Mouse (Mus musculus) stomach, postnatal 0 days (tissue): Measurements from ENCODE around the gene Srsf7. TPM values are rescaled to one million over a fixed set of nuclear protein-coding genes. Genes with fewer than 3 reads are reported as not detected.
"Not testable (repeated sequence)": the region's sequence is repeated elsewhere in the genome, so short reads cannot be mapped to it uniquely, and the experiment has no call there.

Experiments used
- ATAC-seq: fragments of 200-750 bp; cut with Nextera tagmentation; 2 replicates; pipeline ENCODE4 v1.8.0; 2017; ENCODE audit not compliant: low FRiP score, low TSS enrichment
- DNase-seq: peaks from one replicate; pipeline ENCODE4 v3.0.0-alpha.2; 2016; ENCODE audit warnings: low spot score
- H3K27ac ChIP-seq: fragments of 300-500 bp; sonication (generic); replicated peaks from 2 replicates; pipeline ENCODE4 v1.5.1; 2014; ENCODE audit warnings: mild to moderate bottlenecking, control low read depth
- H3K27me3 ChIP-seq: fragments of 300-500 bp; sonication (generic); 2 replicates; pipeline ENCODE4 v1.6.1; 2014; ENCODE audit warnings: low read length; ENCODE audit not compliant: control insufficient read depth, insufficient read depth
- H3K36me3 ChIP-seq: fragments of 300-500 bp; sonication (generic); 2 replicates; pipeline ENCODE4 v1.6.1; 2014; ENCODE audit warnings: low read length, mixed read lengths; ENCODE audit not compliant: control insufficient read depth, insufficient read depth
- H3K4me1 ChIP-seq: fragments of 300-500 bp; sonication (generic); replicated peaks from 2 replicates; pipeline ENCODE4 v1.6.1; 2014; ENCODE audit warnings: antibody characterized with exemption; ENCODE audit not compliant: control insufficient read depth, insufficient read depth
- H3K4me2 ChIP-seq: fragments of 300-500 bp; sonication (generic); replicated peaks from 2 replicates; pipeline ENCODE4 v1.6.1; 2014; ENCODE audit warnings: low read depth, mild to moderate bottlenecking, control low read depth, moderate library complexity
- H3K4me3 ChIP-seq: fragments of 300-500 bp; sonication (generic); 2 replicates; pipeline ENCODE4 v1.5.1; 2014; ENCODE audit warnings: low read depth, low read length, control low read depth
- H3K9ac ChIP-seq: fragments of 300-500 bp; sonication (generic); 2 replicates; pipeline ENCODE4 v1.6.1; 2014; ENCODE audit warnings: mild to moderate bottlenecking, low read length, control low read depth, mixed read lengths
- H3K9me3 ChIP-seq: fragments of 300-500 bp; sonication (generic); 2 replicates; pipeline ENCODE4 v1.6.1; 2016; ENCODE audit warnings: low read length; ENCODE audit not compliant: control insufficient read depth
- CTCF ChIP-seq: IDR thresholded peaks from 2 replicates; pipeline ENCODE4 v1.5.1; 2016; ENCODE audit warnings: antibody characterized with exemption, low read depth, mild to moderate bottlenecking, moderate library complexity
- EP300 ChIP-seq: optimal IDR thresholded peaks from 2 replicates; pipeline ENCODE3; 2016; ENCODE audit warnings: antibody characterized with exemption
- WGBS: fragments of 180-500 bp; shearing (Covaris S2); extraction: QIAGEN DNeasy Blood & Tissue Kit; methylation state at CpG from one replicate; pipeline ENCODE4 v1.1.7; 2014; 5-methylcytosine and 5-hydroxymethylcytosine counted together
- polyA plus RNA-seq: library from polyadenylated mRNA; unstranded; fragments of >200 nt; fragmentation: Nextera tagmentation; extraction: Ambion mirVana; gene quantifications from 2 replicates; pipeline ENCODE4 v1.2.1, GENCODE M21; 2015

The Srsf7 gene
- polyA plus RNA-seq, 1 experiment from 2014 or later, result 212 TPM

GRCm38 (mm10) chr17:80183615-80184014, 23.5 kb downstream of the Srsf7 start:
- no peak for TF ChIP-seq EP300
- no peak for TF ChIP-seq CTCF
- no peak overlapping the region for H3K4me2 ChIP-seq
- H3K27ac ChIP-seq, result no peak overlapping the region
- H3K9ac ChIP-seq, result no peak overlapping the region
- DNase-seq (no peak), ATAC-seq (no peak)
- no peaks in the 10 kb centered on the region for H3K27me3 ChIP-seq
- H3K36me3 ChIP-seq, result 0 out of 2 replicates have a peak, but pooled peaks cover 2% of the 10 kb centered on the region
- no peaks in the 10 kb centered on the region for H3K9me3 ChIP-seq
- no peak overlapping the region for H3K4me3 ChIP-seq
- WGBS, result 82% methylated on average over 10 of the region's 10 CpGs
- H3K4me1 ChIP-seq, result no peaks in the 10 kb centered on the region

- Histone ChIP-seq H3K27me3 (no peaks in the 10 kb centered on the region), H3K4me3 (no peak overlapping the region), H3K27ac (no peak overlapping the region), H3K4me1 (no peaks in the 10 kb centered on the region), H3K9me3 (no peaks in the 10 kb centered on the region), H3K4me2 (no peak overlapping the region), H3K9ac (no peak overlapping the region), H3K36me3 (0 out of 2 replicates have a peak, but pooled peaks cover 2% of the 10 kb centered on the region)
- no peak for TF ChIP-seq EP300
- TF ChIP-seq CTCF, result no peak
- no peak for ATAC-seq
- DNase-seq, result no peak
Measured at GRCm38 (mm10) chr17:80180468-80180867, 26.6 kb downstream of the Srsf7 start.

- Histone ChIP-seq H3K4me1 (no peaks in the 10 kb centered on the region), H3K4me2 (no peak overlapping the region), H3K9me3 (no peaks in the 10 kb centered on the region), H3K27ac (no peak overlapping the region), H3K4me3 (no peak overlapping the region), H3K27me3 (no peaks in the 10 kb centered on the region), H3K9ac (no peak overlapping the region), H3K36me3 (0 out of 2 replicates have a peak, but pooled peaks cover 2% of the 10 kb centered on the region)
- peak; percentile 72 for DNase-seq
- WGBS, result under 1% methylated on average over 6 of the region's 6 CpGs
- no peak for TF ChIP-seq EP300
- TF ChIP-seq CTCF, result peak; percentile 95
- ATAC-seq, result peak; percentile 87
Measured at GRCm38 (mm10) chr17:80179959-80180358, 27.1 kb downstream of the Srsf7 start.

GRCm38 (mm10) chr17:80178846-80179245, 28.3 kb downstream of the Srsf7 start:
- not testable (repeated sequence) for H3K27ac ChIP-seq, DNase-seq, H3K9ac ChIP-seq, ATAC-seq, H3K9me3 ChIP-seq, H3K27me3 ChIP-seq, H3K4me2 ChIP-seq, H3K36me3 ChIP-seq, H3K4me1 ChIP-seq, H3K4me3 ChIP-seq
- 94% methylated on average over 2 of the region's 3 CpGs for WGBS

- H3K4me3 ChIP-seq, result no peak overlapping the region
- TF ChIP-seq CTCF (no peak), EP300 (no peak)
- H3K27me3 ChIP-seq, result no peaks in the 10 kb centered on the region
- no peak overlapping the region for H3K4me2 ChIP-seq
- H3K4me1 ChIP-seq, result no peaks in the 10 kb centered on the region
- ATAC-seq (no peak), DNase-seq (no peak)
- H3K9me3 ChIP-seq, result no peaks in the 10 kb centered on the region
- no peak overlapping the region for H3K9ac ChIP-seq
- WGBS, result 85% methylated on average over 3 of the region's 3 CpGs
- H3K36me3 ChIP-seq, result no peaks in the 10 kb centered on the region
- H3K27ac ChIP-seq, result no peak overlapping the region
Measured at GRCm38 (mm10) chr17:80175966-80176365, 31.1 kb downstream of the Srsf7 start.

- H3K27ac ChIP-seq, result no peak overlapping the region
- 88% methylated on average over 4 of the region's 4 CpGs for WGBS
Measured at GRCm38 (mm10) chr17:80175386-80175739, 31.7 kb downstream of the Srsf7 start.

More at GRCm38 (mm10) chr17:80175386-80175739, 31.7 kb downstream of the Srsf7 start:
- H3K4me2 ChIP-seq, result no peak overlapping the region
- no peaks in the 10 kb centered on the region for H3K9me3 ChIP-seq
- H3K36me3 ChIP-seq, result no peaks in the 10 kb centered on the region
- ATAC-seq (no peak), DNase-seq (no peak)
- no peak overlapping the region for H3K4me3 ChIP-seq
- no peaks in the 10 kb centered on the region for H3K4me1 ChIP-seq
- H3K27me3 ChIP-seq, result no peaks in the 10 kb centered on the region
- TF ChIP-seq CTCF (no peak), EP300 (no peak)
- H3K9ac ChIP-seq, result no peak overlapping the region
